Mouse (Mus musculus) heart, adult 18-20 months (tissue): ENCODE measurements around the gene Bmp8a. TPM values are rescaled to one million over a fixed set of nuclear protein-coding genes. Genes with fewer than 3 reads are reported as not detected.
"Not testable (repeated sequence)": the region's sequence is repeated elsewhere in the genome, so short reads cannot be mapped to it uniquely, and the experiment has no call there.

Source experiments
- DNase-seq, 2 experiments: peaks; one replicate each; pipeline ENCODE4 v3.0.0; 2021 to 2022; ENCODE audit warnings: mixed read lengths in 1 of 2
- total RNA-seq, 2 experiments: library from RNA; stranded (reverse); gene quantifications; 2 replicates each; pipeline ENCODE4 v1.2.3; 2021

Gene Bmp8a
- total RNA-seq, 2 experiments from 2014 or later, result not detected

DNA sequence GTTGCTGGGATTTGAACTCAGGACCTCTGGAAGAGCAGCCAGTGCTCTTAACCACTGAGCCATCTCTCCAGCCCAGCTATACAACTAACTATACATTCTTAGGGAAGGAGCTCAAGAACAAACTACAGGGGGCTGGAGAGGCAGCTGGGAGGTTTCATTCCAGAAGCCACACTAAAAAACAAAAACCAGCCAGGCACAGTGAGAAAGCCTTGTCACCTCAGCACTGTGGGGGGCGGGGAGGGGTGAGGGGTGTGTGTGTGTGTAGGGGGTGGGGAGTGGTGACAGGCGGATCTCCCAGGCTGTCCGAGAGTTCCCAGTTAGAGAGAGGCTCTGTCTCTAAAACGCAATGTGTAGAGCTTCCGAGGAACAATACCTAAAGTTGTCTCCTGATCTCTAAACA lies 11.7 kb downstream of the Bmp8a start:
- DNase-seq, result no peak

GRCm38 (mm10) chr4:123328946-123329345 lies 14.1 kb downstream of the Bmp8a start:
- no peak for DNase-seq

- DNase-seq, result no peak
Observed at GRCm38 (mm10) chr4:123327630-123328029, 15.4 kb downstream of the Bmp8a start.

DNA sequence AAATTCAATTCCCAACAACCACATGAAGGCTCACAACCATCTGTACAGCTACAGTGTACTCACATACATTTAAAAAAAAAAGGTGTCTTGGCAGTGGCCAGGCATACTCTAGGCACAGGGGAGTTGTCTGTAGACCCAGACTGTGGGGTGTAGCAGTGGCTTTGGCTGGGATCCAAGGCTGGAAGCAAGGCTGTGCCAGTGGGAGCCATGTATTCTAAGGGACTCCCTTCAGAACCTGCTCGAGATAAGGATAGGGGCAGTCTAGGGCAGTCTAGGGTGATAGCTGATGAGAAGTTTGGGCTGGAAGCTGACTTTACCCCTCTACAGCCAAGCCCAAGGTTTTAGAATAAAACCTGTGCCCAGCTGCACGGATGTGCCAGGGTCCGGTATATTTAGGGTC lies 17.0 kb downstream of the Bmp8a start:
- no peak for DNase-seq

- DNase-seq, result no peak
Observed at GRCm38 (mm10) chr4:123323534-123323933, 19.5 kb downstream of the Bmp8a start, which contains the start of gene Oxct2a. Gene Oxct2a, minus strand, starts transcription at chr4:123323634.

GRCm38 (mm10) chr4:123322910-123323309 lies 20.1 kb downstream of the Bmp8a start:
- DNase-seq, result not testable (repeated sequence)

- DNase-seq, result no peak
Observed at GRCm38 (mm10) chr4:123314497-123314896, 28.6 kb downstream of the Bmp8a start.

- DNase-seq, result no peak
Observed at GRCm38 (mm10) chr4:123313010-123313409, 30.0 kb downstream of the Bmp8a start.

- no peak for DNase-seq
Observed at GRCm38 (mm10) chr4:123311845-123312244, 31.2 kb downstream of the Bmp8a start.

GRCm38 (mm10) chr4:123308292-123308691 lies 34.8 kb downstream of the Bmp8a start:
- DNase-seq, result peak; percentile 34 to 43

DNA sequence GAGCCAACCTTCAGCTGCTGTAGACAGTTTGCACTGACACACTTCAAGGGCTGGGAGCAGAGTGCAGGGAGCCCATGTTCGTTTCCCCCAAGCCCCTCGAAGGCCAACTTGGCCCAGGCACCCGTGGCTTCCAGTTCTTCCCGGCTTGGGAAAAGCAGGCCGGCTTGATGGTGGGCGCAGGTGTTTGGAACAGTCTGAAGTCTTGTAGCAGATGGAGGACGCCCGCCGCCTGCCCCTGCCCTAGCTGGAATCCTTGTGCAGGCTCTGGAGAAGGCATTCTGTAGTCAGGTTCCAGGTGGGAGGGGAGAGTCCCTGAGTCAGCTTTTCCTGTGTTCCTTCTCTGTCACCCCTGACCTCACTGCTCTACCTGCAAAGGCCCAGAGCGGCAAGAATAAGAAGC lies 36.1 kb downstream of the Bmp8a start:
- no peak for DNase-seq

- DNase-seq, result peak; percentile 49 to 72
Observed at GRCm38 (mm10) chr4:123305789-123306188, 37.3 kb downstream of the Bmp8a start.

- DNase-seq, result peak; percentile 57 to 70
Observed at GRCm38 (mm10) chr4:123298980-123299670, 43.9 kb downstream of the Bmp8a start.

- peak; percentile 47 to 56 for DNase-seq
Observed at GRCm38 (mm10) chr4:123298226-123298625, 44.8 kb downstream of the Bmp8a start.

- DNase-seq, result no peak
Observed at GRCm38 (mm10) chr4:123297195-123297960, 45.7 kb downstream of the Bmp8a start.

- DNase-seq, result no peak
Observed at GRCm38 (mm10) chr4:123296148-123296534, 46.9 kb downstream of the Bmp8a start.

GRCm38 (mm10) chr4:123295516-123296147 lies 47.4 kb downstream of the Bmp8a start:
- peak; percentile 34 to 35 for DNase-seq

DNA sequence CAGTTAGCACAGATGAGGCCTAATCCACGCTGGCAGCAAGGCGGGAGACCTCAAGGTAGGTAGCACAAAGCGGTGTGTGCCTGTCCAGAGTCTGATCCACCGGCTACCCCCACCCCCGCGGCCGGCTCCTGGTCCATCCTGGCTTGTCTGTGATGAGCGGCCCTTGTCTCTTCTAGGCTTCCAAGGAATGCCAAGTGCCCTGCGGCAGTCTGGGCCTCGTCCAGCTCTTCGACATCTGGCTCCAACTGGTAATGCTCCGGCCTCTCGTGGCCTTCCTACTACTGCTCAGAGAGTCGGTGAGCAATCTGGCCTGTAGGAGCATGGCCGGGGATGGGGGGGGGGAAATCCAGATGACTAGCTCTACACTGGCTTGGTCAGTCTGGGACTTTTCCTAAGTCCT lies 48.0 kb downstream of the Bmp8a start:
- DNase-seq, result not testable (repeated sequence)

- peak; percentile 40 to 61 for DNase-seq
Observed at GRCm38 (mm10) chr4:123293661-123294443, 49.2 kb downstream of the Bmp8a start.

DNA sequence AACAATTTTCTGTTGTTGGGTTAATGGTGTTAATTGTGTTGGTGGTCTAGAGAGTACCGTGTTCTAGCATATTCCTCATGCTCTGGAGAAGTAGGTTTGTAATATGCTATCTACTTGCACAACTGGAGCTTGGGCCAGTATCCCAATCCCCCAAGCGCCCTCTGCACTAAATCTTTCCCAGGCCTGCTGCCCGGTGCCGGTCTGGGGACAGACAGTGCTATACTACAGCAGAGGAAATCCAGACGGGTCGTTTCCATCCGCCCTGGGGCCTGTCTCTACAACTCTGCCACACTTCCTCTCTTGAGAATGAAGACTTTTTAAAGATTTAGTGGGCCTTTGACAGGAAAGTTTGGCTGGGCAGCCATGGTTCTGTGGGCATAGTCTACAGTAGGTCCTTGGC lies 50.1 kb downstream of the Bmp8a start:
- DNase-seq, result peak in 1 of 2 experiments; percentile 33

GRCm38 (mm10) chr4:123292390-123292789 lies 50.7 kb downstream of the Bmp8a start:
- no peak for DNase-seq

DNA sequence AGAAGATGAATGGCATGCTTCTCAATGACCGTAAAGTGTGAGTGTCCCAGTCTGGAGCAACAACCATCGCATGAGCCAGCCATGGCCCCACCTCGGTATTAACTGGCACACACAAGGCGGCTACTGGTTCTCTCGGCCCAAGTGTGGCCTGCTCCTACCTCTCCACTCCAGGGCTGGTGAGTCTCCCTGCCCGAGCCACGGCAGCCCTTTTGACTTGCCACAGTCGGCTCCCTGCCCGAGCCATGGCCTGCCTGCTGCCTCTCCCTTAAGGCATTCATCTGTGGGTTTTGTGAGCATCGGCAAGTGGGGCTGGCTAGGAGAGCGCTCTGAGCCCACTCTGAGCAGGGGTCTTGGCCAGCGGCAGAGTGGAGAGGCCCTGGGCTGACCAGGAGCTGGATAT lies 54.0 kb downstream of the Bmp8a start:
- DNase-seq, result no peak
